Mouse (Mus musculus): ENCODE measurements at regions not wholly inside any gene's neighbourhood (a gene's known extent, or its start where the extent isn't known, plus 50 kb on each side); places are given as distances from the start of the nearest gene placed in this dataset.
A peak's percentile ranks its signal among the peaks of the same experiment; 100 is the strongest.
"Not testable (repeated sequence)": the region's sequence is repeated elsewhere in the genome, so short reads cannot be mapped to it uniquely, and the experiment has no call there.

GRCm38 (mm10) chr17:13504365-13504764 is 150.0 kb downstream of the Tcp10c start:
- H3K36me3 ChIP-seq (ENCODE audit: insufficient read depth, low read length); H3K27ac ChIP-seq; H3K9ac ChIP-seq (ENCODE audit: low read depth, low read length); H3K4me1 ChIP-seq (replicated peaks; ENCODE audit: insufficient read depth, low read length); H3K9me3 ChIP-seq (replicated peaks; ENCODE audit: low read length); DNase-seq (ENCODE audit: low spot score); H3K4me3 ChIP-seq (replicated peaks; ENCODE audit: low read depth, low read length); H3K27me3 ChIP-seq (ENCODE audit: insufficient read depth, low read length); H3K4me2 ChIP-seq (ENCODE audit: low read length); ATAC-seq (replicated peaks; ENCODE audit: low FRiP score, low read depth): not testable (repeated sequence)
- WGBS, result 80% methylated on average over 1 of the region's 1 CpGs

- H3K36me3 ChIP-seq (ENCODE audit: insufficient read depth, low read length); H3K4me2 ChIP-seq (ENCODE audit: low read length); H3K27ac ChIP-seq; H3K4me3 ChIP-seq (replicated peaks; ENCODE audit: low read depth, low read length); H3K9ac ChIP-seq (ENCODE audit: low read depth, low read length); H3K27me3 ChIP-seq (ENCODE audit: insufficient read depth, low read length); H3K9me3 ChIP-seq (replicated peaks; ENCODE audit: low read length); H3K4me1 ChIP-seq (replicated peaks; ENCODE audit: insufficient read depth, low read length); ATAC-seq (replicated peaks; ENCODE audit: low FRiP score, low read depth): not testable (repeated sequence)
- 51% methylated on average over 7 of the region's 9 CpGs for WGBS
- DNase-seq (ENCODE audit: low spot score), result peak; percentile 15
These were observed 150.5 kb downstream of the Tcp10c start for GRCm38 (mm10) chr17:13504827-13505268.

GRCm38 (mm10) chr17:13507397-13508063 is 153.2 kb downstream of the Tcp10c start:
- not testable (repeated sequence) for H3K9me3 ChIP-seq (replicated peaks; ENCODE audit: low read length); ATAC-seq (replicated peaks; ENCODE audit: low FRiP score, low read depth); H3K27ac ChIP-seq; H3K4me2 ChIP-seq (ENCODE audit: low read length); H3K4me1 ChIP-seq (replicated peaks; ENCODE audit: insufficient read depth, low read length); H3K4me3 ChIP-seq (replicated peaks; ENCODE audit: low read depth, low read length); DNase-seq (ENCODE audit: low spot score); H3K36me3 ChIP-seq (ENCODE audit: insufficient read depth, low read length); H3K27me3 ChIP-seq (ENCODE audit: insufficient read depth, low read length); H3K9ac ChIP-seq (ENCODE audit: low read depth, low read length)
- 42% methylated on average over 2 of the region's 3 CpGs for WGBS

GRCm38 (mm10) chr17:13519409-13520201 is 165.2 kb downstream of the Tcp10c start:
- H3K9ac ChIP-seq (ENCODE audit: low read depth, low read length); H3K27ac ChIP-seq; DNase-seq (ENCODE audit: low spot score); H3K9me3 ChIP-seq (replicated peaks; ENCODE audit: low read length); H3K36me3 ChIP-seq (ENCODE audit: insufficient read depth, low read length); H3K4me1 ChIP-seq (replicated peaks; ENCODE audit: insufficient read depth, low read length); H3K4me2 ChIP-seq (ENCODE audit: low read length); H3K4me3 ChIP-seq (replicated peaks; ENCODE audit: low read depth, low read length); H3K27me3 ChIP-seq (ENCODE audit: insufficient read depth, low read length): not testable (repeated sequence)
- WGBS, result 68% methylated on average over 3 of the region's 5 CpGs
- ATAC-seq (replicated peaks; ENCODE audit: low FRiP score, low read depth), result peak; percentile 63; the same call in 1 of the 2 replicates

GRCm38 (mm10) chr17:13532579-13532978 is 178.2 kb downstream of the Tcp10c start:
- not testable (repeated sequence) for H3K4me3 ChIP-seq (replicated peaks; ENCODE audit: low read depth, low read length); ATAC-seq (replicated peaks; ENCODE audit: low FRiP score, low read depth); DNase-seq (ENCODE audit: low spot score); H3K4me1 ChIP-seq (replicated peaks; ENCODE audit: insufficient read depth, low read length); H3K36me3 ChIP-seq (ENCODE audit: insufficient read depth, low read length); H3K9me3 ChIP-seq (replicated peaks; ENCODE audit: low read length); H3K27ac ChIP-seq; H3K9ac ChIP-seq (ENCODE audit: low read depth, low read length); H3K27me3 ChIP-seq (ENCODE audit: insufficient read depth, low read length); H3K4me2 ChIP-seq (ENCODE audit: low read length)
- WGBS, result 64% methylated on average over 5 of the region's 5 CpGs

GRCm38 (mm10) chr17:13540446-13541241 is 186.3 kb downstream of the Tcp10c start:
- no peak overlapping the region for H3K9ac ChIP-seq (ENCODE audit: low read depth, low read length)
- DNase-seq (ENCODE audit: low spot score) (peak; percentile 5), ATAC-seq (replicated peaks; ENCODE audit: low FRiP score, low read depth) (no peak)
- TF ChIP-seq CTCF (IDR thresholded peaks at IDR 0.05; ENCODE audit: low read depth), result no peak
- no peak overlapping the region for H3K27ac ChIP-seq
- H3K4me3 ChIP-seq (replicated peaks; ENCODE audit: low read depth, low read length), result no peak overlapping the region
- 79% methylated on average over 7 of the region's 7 CpGs for WGBS
- no peak overlapping the region for H3K4me2 ChIP-seq (ENCODE audit: low read length)
- H3K27me3 ChIP-seq (ENCODE audit: insufficient read depth, low read length), result no peaks in the 10 kb centered on the region
- H3K36me3 ChIP-seq (ENCODE audit: insufficient read depth, low read length), result no peaks in the 10 kb centered on the region
- H3K4me1 ChIP-seq (replicated peaks; ENCODE audit: insufficient read depth, low read length), result no peaks in the 10 kb centered on the region
- H3K9me3 ChIP-seq (replicated peaks; ENCODE audit: low read length), result 0 out of 2 replicates have a peak, but pooled peaks cover 20% of the 10 kb centered on the region
